Mouse (Mus musculus) Muller cell, postnatal 12 days (primary cell): ENCODE measurements at regions not wholly inside any gene's neighbourhood (a gene's known extent, or its start where the extent isn't known, plus 50 kb on each side); places are given as distances from the start of the nearest gene placed in this dataset.

ENCODE experiments used
- DNase-seq: peaks from one replicate; pipeline ENCODE4 v3.0.0-alpha.2; 2015; ENCODE audit errors: inconsistent ontology term

DNA sequence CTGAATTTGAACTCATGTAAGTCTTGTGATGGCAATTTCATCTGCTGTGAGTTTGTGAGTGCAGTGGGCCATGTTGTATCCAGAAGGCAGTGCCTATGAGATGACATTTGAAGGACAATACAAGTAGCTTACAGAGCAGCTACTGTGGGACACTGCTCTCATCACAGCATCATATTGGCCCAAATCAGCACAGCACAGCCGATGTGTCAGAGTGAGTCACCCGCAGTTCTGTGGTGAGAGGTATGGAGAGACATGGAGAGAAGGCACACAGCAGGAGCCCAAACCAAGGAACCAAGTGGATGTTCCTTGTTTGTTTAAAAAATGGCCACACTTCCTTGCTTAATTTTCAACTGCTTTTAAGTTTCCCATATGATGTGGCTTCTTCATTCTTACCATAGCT lies 617.3 kb downstream of the Tmem132b start:
- peak; percentile 59 for DNase-seq

DNA sequence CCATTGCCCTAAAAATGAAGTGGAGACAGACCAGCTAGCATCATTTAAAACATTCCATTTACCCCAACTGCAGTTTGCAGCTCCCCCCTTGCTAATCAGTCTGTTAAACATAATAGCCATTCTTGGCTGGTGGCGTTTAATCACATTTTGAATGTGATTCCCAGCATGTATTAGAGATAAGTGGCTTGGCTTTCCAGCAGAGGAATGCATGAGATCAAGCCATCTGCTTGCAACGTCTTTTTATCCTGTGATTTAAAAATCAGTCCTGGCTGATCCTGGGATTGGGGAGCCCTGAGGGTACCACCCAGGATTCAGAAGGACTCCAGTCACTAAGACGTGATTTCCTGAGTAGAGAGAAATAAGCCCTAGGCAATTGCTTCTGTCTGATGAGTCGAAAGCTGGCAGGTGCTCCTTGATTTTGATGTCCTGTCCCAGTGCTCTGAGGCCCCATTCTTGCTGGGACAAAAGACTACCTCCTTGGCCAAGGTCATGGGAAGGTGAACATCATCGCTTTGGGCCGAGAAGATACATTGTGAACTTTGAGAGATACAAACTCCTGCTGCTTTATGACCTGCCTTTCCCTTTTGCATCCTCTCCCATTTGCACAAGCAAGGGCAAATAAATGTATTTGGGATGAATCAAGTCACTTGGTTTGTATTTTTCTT lies 623.8 kb downstream of the Tmem132b start:
- DNase-seq = peak; percentile 41

DNA sequence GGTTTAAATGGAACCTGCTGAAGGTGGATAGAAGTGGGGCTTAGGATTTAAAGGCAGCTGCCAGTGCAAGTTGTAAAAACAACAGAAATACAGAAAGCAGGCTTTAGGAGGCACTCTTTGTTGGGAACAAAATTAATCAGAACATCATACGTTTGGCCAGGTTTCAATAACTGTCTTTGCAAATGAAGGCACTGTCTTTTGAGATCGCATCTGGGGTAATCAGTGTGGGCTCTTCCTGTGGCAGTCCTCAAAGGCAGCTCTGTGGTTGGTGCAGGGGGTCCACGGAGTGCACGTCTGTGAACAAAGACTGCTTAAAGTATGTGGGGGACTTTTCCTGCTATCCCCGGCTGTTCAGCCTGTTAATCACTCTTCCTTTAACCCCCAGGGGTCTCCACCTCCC lies 654.5 kb downstream of the Tmem132b start:
- DNase-seq = no peak

DNA sequence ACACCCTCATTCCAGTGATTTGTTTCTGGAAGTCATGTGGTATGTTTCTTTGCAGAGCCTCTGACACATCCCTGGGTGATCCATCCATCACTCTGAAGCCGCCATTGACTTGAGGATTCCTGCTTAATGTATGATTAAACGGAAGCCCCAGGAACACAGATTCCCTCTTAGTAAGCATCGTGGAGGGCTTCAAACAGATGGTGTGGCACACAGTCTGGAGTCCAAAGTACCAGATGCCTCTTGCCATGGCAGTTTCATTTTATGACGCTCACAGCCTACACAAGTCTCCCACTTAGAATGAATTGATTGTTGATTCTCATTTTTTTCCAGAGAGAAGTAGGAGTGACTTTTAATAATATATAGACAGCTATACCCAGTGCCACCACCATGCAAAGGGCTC lies 668.3 kb downstream of the Tmem132b start:
- DNase-seq = no peak

DNA sequence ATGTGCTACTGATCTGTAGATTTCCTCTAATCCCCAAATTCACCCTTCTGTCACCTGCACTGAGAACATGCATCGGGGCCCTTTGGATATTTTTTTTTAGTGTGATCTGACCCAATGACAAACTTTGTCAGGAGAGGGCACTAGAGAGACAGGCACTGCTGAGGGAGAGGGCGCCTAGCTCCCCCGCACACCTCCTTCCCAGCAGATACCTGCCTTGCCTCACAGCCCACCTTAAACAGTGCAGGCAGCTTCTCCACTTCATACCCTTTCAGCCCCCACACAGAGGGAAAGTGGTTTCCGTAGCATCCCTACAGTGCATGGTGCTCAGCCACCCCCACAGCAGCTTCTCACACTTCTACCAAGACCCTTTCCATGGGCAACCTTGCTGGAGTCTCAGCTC lies 670.0 kb downstream of the Tmem132b start:
- no peak for DNase-seq

DNA sequence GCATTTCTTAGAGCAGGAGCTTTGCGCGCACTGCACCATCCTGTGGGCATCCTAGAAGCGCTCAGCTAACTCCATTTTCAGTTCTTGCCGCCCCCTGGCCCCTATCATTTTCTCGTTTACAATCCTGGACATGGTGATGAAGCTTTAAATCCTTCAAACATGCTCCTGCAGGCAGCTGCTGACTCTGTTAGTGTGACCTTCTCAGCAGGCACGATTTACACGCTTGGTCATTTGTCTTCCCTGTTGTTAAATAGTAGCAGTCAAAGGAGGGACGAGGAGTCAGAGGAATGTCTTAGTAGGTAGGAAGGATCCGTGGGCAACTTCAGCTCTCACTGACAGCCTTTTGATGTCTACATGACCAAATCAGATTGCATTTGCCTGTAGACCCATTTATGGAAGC lies 670.4 kb downstream of the Tmem132b start:
- DNase-seq = no peak

DNA sequence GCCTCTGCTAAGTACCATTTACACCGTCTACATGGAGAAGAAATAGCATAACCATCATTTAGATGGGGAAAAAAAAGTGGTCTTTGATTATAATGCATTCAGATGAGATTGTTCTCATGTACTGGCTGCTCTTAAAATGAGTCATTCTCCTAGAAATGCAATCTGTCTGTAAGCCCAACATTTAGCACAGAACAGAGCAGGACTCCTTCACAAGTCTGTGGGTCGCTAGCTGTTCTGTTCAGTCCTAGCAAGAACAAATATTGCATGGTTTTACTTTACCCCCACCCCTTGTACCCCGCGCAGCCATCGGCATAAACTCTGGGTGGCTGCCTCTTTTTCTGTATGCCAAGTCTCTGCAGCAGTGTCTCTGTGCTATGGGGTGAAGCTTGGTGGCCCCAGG lies 685.4 kb downstream of the Tmem132b start:
- no peak for DNase-seq

DNA sequence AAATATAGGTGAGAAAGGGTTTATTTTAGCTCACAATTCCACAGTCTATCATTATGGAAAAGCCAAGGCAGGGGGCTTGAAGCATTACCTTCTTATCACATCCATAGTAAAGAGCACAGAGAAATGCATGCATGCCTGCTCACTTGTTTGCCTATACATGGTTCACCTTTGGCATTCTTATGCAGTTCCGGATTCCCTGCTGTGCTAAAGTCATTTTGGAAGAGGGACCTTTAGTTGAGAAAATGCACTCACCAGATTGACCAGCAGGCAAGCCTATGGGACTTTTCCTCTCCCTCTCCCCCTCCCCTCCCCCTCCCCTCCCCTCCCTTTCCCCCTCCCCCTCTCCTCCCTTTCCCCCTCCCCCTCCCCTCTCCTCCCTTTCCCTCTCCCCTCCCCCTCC lies 686.2 kb downstream of the Tmem132b start:
- DNase-seq = no peak

DNA sequence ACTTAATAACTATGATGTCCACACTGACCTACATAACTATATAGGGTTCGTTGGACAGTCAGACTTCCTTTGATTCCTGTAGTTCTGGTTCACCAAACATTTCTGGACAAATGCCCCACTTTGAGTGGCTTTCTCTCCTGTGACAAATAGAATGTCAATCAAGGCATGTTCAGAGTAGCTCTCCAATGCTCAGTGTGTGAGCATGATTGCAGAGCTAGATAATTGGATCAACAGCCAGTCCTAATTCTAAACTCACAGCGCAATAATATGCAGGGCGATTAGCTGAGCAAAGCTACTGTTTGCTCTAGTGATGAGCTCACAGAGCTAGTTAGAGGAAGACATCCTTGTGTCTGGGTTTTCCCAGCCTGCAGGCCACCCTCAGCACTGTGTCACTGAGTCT lies 692.1 kb downstream of the Tmem132b start:
- peak; percentile 16 for DNase-seq

DNA sequence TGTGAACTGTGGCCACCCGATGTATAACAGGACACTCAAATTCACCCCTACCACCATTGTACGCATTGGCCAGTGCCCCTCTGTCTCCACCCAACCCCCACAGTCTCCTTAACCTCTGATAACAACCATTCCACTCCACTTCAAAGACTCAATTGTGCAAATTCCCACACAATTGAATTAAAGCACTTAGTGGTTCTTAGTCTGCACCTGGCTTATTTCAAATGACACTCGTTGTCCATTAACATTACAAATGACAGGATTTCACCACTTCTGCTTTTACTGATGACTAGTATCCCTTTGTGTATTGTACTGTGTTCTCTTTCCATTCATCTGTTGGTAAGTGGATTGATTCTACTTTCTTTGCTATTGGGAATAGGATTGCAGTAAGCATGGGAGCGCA lies 699.2 kb downstream of the Tmem132b start:
- DNase-seq = no peak

DNA sequence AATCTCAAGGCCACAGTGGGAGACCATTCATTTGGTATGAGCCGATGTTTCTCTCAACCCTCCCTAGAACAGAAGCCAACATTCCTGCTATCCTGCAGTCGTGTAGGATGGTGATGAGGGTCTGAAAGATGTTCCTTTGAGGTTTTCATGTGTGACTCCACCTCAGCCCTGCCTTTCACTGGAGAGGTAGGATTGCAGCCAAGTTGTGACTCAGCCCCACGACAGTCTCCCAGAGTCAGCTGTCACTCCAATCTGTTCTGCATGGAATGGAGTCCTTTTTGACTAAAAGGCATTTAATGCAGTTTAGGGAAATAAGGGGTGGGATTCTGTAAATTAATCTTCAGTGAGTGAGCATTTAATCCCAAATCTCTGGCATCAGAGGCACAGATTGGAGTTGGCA lies 706.5 kb downstream of the Tmem132b start:
- peak; percentile 73 for DNase-seq

DNA sequence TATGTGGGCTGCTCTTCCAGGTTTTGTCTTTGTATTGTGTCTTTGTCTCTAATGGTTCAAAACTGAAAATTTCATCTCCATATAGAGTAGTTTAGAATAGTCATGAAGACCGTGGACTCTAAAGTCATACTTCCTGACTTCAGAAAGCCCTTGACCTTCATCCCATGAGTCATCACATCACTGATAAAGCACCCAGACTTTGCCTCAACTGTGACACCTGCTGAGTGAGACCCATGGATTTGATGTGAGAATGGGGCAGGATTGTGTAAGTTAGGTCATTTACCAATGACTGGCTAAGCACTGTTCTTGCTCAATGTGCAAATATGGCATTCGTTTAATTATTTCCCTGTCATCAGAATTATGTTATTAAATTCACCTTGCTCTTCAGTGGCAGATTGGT lies 714.2 kb downstream of the Tmem132b start:
- no peak for DNase-seq

DNA sequence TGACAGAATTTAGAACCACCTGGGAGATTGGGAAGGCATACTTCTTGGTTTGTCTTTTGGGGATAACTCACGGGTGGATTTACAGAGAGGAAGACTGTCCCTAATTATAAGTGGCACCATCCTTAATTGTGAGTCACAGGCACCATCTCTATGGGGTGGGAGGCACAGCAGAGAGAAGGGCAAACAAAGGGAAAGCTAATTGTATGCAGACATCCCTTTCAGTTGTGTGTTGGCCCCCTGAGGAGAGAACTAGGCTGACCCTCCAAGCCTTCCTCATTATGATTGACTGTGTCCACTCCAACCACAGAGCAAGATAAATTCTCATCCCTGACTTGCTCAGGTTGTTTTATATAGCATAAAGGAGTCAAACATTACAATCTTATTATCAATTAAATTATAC lies 718.8 kb downstream of the Tmem132b start:
- DNase-seq = no peak

DNA sequence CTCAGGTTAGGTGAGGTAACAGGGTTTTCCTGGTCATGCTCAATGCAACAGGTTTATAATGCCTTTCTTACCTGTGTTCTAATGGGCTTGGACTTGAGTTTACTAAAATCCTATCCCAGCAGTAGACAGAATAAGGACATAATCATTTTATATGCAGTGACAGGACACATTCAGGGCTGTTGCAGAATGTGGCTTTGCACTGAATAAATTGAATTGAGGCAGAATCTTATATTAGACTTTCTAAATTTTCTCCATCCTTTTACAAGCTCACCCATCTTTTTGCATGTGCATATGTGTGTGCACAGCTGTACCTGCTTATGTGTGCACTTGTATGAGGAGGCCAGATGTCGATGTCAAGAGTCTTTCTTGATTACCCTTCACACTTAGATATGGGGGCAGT lies 723.1 kb downstream of the Tmem132b start:
- DNase-seq = no peak

DNA sequence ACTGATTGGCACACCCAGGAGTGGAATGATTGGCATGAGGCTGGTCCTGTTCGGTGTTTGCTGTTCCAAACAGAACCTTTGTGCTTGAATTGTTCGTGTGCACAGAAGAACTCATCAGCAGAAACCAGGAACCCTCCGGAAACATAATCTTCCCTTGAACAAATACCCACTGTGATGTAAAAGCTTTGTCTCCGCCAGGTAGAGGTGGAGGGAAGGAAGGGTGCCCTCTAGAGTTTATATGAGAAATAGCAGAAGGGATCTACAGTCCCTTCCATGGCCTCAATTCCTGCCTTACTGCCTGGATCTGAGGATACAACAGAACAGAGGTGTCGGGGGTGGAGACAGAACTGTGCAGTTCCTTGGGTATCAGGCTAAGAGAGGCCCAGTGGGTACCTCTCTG lies 726.3 kb downstream of the Tmem132b start:
- no peak for DNase-seq

DNA sequence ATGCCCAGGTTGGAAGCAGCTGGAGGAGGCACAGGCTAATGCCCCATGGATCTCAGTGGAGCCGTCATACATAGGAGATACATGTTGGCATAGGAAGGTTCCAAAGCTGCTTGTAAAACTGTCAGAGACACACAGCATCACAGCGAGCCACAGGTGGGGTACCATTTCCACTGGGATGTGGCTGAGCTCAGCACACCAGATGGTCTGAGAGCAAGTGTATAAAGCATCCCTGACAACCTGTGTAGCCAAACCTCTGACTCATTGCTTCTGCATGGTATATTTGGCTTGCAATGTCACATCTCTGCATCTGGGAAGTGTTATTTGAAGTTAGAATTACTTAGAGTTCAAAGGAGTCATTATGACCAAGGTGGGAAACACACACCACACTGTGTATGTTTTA lies 734.9 kb downstream of the Tmem132b start:
- DNase-seq = no peak

DNA sequence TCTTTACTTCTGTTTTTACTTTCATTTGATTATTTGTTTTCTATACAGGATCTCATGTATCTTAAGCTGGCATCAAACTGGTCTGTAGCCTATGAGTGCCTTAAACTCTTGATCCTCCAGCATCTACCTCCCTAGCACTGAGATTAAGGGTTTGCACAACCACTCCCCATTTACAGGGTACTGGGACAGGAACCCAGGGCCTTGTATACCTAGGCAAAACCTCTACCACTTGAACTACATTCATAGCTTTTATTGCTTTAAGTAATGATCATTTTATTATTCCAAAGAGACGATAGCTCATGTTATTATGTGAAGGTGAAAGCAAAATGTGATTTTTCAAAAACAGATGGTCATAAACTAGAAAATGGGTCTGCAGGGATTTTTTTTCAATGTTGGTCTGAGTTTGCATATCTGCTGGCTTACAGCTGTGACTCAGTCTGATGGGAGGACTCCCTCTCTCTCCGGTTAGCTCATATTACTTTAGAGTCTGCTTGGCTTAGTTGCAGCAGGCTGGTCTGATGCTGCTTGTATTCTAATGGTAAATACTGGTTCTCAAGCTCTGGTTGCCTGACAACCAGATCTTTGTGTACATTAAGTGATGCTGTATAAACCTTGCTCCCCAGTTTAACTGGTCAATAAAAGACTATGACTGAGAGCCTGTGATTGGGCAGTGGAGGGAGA lies 735.5 kb downstream of the Tmem132b start:
- no peak for DNase-seq

DNA sequence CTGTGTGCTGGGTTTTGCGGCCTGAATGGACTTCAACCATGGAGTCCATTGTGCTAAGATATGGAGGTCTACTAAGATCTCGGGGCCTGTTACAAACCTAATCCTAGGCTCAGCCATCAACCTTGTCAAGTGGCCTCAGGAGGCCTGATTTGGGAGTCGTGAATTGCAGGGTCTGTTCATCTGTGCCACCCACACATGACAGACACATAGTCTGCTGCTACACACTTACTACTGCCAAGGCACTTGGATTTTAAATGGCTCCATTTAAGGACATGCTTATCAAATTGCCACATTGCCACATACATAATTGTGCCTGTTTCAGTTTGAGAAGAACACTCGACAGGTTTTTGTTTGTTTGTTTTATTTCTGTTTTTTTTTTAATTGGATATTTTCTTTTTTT lies 737.0 kb downstream of the Tmem132b start:
- no peak for DNase-seq

DNA sequence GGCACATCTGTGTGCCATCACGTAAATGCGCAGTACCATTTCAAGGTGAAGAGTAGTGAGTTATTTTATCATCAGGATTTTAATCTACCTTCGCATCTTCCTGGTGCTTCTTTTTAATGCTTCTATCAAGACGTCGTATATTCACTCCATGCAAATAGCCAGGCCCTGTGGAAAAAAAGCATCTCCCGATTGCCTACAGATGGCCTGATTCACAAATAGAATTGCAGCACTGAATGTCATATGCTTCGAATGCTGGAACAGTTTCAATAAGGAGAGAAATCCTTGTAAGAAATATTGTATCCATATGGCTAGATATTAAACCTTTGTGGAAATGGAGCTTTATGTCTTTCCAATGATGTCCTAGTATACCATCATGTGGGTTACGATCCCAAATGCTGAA lies 742.7 kb downstream of the Tmem132b start:
- DNase-seq = no peak

DNA sequence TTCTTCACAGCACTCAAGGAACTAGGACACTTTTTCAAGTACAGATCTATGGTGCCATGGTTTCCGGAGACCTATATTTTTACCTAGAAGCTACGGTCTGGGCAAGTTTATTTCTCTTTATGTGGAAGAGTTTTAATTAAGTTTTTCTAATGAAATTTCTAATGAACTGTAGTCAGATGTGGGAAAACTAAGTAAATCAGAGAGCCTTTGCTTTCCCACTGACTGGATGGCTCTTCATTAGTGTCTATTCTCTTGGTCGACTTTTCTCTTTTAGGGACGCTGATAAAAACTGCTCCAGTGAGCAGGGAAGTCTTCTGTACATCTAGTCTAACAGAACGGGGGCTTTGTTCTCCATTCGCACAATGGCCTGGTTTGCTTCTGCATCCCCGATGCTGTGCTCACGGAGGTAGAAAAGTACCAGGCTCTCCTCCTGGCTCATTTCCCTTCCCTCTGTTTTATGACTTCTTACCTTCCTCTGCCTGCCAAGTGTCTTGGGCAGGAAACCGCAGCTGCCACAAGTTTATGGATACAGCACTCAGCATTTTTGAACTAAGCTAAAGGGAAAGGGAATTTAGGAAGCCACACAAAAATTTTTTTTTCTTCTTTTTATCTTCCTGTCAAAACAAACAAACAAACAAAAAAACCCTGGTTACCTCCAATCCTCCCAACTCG lies 749.6 kb downstream of the Tmem132b start:
- peak; percentile 20 for DNase-seq

DNA sequence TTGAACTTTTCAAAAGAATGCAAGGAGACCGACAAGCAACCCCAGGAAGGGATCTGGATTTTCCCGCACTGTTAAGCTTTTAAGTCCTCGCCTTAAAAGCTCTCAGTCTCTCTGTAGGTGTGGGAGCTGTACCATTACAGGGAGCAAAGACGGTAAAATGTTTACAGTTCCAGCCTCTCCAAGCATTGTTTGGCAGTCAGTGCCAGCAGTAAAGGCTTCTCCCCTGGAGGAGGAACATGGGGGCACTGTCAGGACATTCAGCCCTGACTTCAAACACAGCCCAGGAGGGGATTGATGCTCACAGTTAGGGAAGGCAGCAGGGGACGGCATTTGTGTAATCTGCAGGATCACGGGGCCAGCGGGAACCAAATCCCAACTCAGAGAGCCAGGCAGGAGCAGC lies 750.2 kb downstream of the Tmem132b start:
- DNase-seq = no peak

DNA sequence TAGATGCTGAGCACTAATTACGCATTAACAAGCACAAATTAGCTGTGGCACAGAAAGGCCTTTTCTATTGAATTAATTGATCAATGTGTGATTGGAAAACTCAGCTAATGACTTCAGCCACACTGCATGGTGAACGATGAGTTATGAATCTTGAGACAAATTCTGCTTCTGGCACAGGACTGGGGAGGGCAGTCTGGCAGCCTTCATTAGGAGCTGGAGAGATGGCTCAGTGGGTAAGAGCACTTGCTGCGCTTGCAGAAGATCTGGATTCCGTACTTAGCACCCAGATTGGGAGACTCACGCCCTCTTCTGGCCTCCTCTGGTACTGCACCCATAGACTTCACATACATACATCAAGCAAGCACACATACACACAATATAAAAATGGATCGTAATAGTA lies 793.3 kb downstream of the Tmem132b start:
- peak; percentile 44 for DNase-seq

DNA sequence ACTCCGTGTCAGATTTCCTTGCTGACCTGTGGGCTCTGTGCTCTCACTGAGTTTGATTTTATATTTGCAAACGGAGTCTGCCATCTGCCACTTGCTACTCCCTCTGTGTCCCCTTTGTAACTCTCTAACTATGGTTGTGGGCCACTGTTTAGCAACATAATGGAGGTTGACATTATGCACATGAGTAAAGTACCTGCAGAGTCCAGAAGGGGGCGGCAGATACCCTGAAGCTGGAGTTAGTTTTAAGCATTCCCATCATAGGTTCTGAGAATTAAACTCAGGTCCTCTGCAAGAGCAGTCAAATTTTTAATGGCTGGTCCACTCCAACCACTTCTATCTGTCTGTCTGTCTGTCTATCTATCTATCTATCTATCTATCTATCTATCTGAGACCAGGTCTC lies 796.7 kb downstream of the Tmem132b start:
- DNase-seq = no peak
